Mouse (Mus musculus) heart, postnatal 0 days (tissue): ENCODE results near the gene Rora.

Experiments used
- CTCF ChIP-seq: IDR thresholded peaks from 2 replicates; pipeline ENCODE4 v1.5.1; 2016; ENCODE audit warnings: antibody characterized with exemption, control low read depth, low read depth
- EP300 ChIP-seq: IDR thresholded peaks from 2 replicates; pipeline ENCODE4 v1.6.1; 2016; ENCODE audit warnings: antibody characterized with exemption, low read depth

DNA sequence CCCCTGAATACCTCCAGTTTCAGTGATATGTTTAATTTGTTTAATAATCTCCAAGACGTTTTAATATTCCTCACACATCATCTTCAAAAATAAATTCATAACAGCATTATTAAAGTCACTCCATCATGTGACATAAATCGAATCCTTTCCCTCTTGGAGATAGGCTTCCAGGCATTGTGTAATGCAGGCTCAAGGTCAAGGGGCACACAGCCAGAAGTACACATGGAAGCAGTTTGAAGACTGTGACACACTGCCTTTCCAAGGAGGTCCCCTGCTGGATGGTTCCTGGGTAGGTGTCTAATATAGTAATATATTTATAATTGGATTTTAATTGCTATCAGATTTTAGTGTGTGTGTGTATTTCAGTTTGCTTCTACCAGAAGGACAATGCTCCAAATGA lies 103.4 kb downstream of the Rora start:
- TF ChIP-seq CTCF (no peak), EP300 (no peak)
